Mouse (Mus musculus): Measurements from ENCODE around the gene Prr15. TPM values are rescaled to one million over a fixed set of nuclear protein-coding genes. Genes with fewer than 3 reads are reported as not detected.

Prr15 gene
- polyA plus RNA-seq, 1 experiment = 3.1 TPM

DNA sequence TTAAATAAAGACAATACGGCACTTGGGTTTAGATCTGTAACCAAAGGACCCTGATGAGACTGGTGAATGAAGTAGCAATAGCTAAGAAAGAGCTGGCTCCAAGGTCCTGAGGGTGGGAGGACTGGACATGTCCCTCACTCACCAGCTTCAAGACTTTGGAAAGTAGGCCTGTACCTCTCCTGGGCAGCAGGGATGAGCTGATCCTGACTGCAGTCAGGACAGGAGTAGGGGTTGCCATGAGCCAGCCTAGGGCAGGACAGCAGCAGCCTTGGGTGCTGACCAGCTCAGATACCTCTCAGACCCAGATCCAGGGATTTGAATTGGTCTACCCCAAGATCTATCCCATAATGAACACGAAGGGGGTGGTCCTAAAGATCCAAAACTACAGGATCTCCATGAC, 53.7 kb downstream of the Prr15 start:
- TF ChIP-seq FLI1 (IDR thresholded peaks at IDR 0.05; ENCODE audit: low read length) (no peak), GATA1 (IDR thresholded peaks at IDR 0.05; ENCODE audit: borderline replicate concordance, low read length) (no peak)
- H3K27me3 ChIP-seq (replicated peaks) = peaks cover 12% of the 10 kb centered on the region

More for the DNA sequence above, 53.7 kb downstream of the Prr15 start:
- 0 out of 2 replicates have a peak, but pooled peaks cover 3% of the 10 kb centered on the region for H3K9me3 ChIP-seq
- no peaks in the 10 kb centered on the region for H3K36me3 ChIP-seq (replicated peaks; ENCODE audit: low read length)
- no peaks in the 10 kb centered on the region for H3K4me1 ChIP-seq
- H3K4me3 ChIP-seq (replicated peaks) = no peak overlapping the region

Other genes with a start within 250 kb of the Prr15 start
- gene Wipf3, start 103.8 kb downstream of the Prr15 start, polyA plus RNA-seq (2012; ENCODE audit: insufficient read depth, low replicate concordance) = 1.1 and 7.2 TPM in 2 replicates
- 13.5 TPM in 1 of 2 replicates, not detected in the other for gene Scrn1, start 240.7 kb downstream of the Prr15 start, polyA plus RNA-seq (2012; ENCODE audit: insufficient read depth, low replicate concordance)

All from megakaryocyte, embryonic 14.5 days (primary cell).